Mouse (Mus musculus): Measurements from ENCODE around the gene Tifa. TPM values are rescaled to one million over a fixed set of nuclear protein-coding genes. Genes with fewer than 3 reads are reported as not detected.

The Tifa gene
- total and polyA plus RNA-seq, 2 experiments from 2014 or later, result 2.7 to 4.2 TPM

DNA sequence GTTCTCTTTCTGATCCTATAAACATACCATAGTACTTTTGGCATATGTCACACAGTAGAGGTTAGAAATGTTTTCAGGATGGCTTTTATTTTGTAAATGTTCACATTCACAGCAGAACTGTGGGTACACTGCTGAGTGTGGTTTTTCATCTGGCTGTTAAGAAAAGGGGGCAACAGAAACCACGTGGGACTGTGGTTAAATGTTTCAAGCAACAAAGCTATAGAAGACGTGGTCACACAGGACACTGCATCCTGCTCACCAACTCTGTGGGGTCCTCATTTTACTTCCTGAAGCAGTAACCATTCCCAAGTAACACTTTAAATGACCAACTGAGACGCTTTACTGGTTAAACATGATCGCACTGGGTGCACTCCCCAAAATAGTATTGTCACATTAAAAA, 72.9 kb downstream of the Tifa start:
- Histone ChIP-seq H3K36me3 (ENCODE audit: insufficient read depth) (no peaks in the 10 kb centered on the region), H3K27me3 (ENCODE audit: insufficient read depth, low read length) (no peaks in the 10 kb centered on the region), H3K27ac (ENCODE audit: low read depth, low read length) (no peak overlapping the region), H3K4me2 (ENCODE audit: low read depth) (no peak overlapping the region), H3K4me1 (ENCODE audit: insufficient read depth) (no peaks in the 10 kb centered on the region), H3K4me3 (ENCODE audit: low read depth, low read length) (no peak overlapping the region), H3K9me3 (ENCODE audit: low read length) (no peaks in the 10 kb centered on the region), H3K9ac (no peak overlapping the region)
- ATAC-seq (no peak), DNase-seq (no peak)
- WGBS, result 73% methylated on average over 4 of the region's 4 CpGs
- no peak for TF ChIP-seq CTCF (IDR thresholded peaks at IDR 0.05; ENCODE audit: low read depth)

DNA sequence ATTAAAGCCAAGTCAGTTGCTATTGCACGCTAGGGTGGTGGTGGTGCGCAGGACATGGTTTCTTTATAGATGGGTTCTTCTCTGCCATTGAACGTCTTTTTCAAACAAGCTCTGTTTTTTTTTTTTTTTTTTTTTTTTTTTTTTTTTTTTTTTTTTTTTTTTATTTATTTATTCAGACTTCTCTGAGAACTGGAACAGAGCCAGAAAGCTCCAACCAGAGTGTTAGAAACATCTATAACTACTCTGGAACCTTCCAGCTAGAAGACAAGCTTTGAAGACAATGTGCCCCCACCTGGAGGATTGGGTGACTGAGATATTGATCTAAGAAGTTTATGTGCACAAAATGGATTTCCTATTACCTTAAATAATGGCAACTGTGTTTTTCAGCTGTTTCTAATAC, 74.0 kb downstream of the Tifa start:
- Histone ChIP-seq H3K4me1 (ENCODE audit: insufficient read depth) (no peaks in the 10 kb centered on the region), H3K27ac (ENCODE audit: low read depth, low read length) (no peak overlapping the region), H3K27me3 (ENCODE audit: insufficient read depth, low read length) (no peaks in the 10 kb centered on the region), H3K4me2 (ENCODE audit: low read depth) (no peak overlapping the region), H3K4me3 (ENCODE audit: low read depth, low read length) (no peak overlapping the region), H3K9me3 (ENCODE audit: low read length) (no peaks in the 10 kb centered on the region), H3K9ac (no peak overlapping the region), H3K36me3 (ENCODE audit: insufficient read depth) (no peaks in the 10 kb centered on the region)
- ATAC-seq, result no peak
- 33% methylated on average over 3 of the region's 3 CpGs for WGBS
- TF ChIP-seq CTCF (IDR thresholded peaks at IDR 0.05; ENCODE audit: low read depth), result no peak
- DNase-seq, result no peak

DNA sequence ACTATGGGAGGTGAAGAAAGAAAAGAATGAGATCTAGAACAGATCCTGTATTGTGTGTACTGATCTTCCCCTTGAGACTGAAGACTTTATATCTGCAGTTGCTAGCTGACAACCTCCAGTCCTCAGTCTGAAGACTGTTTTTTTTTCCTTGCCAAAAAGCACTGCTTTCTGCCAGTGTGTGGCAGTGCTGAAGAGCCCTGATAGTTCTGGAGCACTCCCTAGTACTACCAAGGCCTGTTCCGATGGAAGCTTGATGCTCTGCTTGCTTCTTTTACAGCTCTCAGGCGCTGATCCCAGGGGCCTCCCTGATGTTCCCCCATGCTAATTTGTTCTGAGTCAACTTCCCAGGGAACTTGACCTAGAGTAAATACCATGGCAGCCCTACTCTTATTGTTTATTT, 74.6 kb downstream of the Tifa start:
- no peaks in the 10 kb centered on the region for H3K36me3 ChIP-seq (ENCODE audit: insufficient read depth)
- H3K9ac ChIP-seq, result no peak overlapping the region
- DNase-seq (peak; percentile 10), ATAC-seq (peak; percentile 36; the same call in 1 of the 2 replicates)
- H3K4me3 ChIP-seq (ENCODE audit: low read depth, low read length), result no peak overlapping the region
- no peaks in the 10 kb centered on the region for H3K9me3 ChIP-seq (ENCODE audit: low read length)
- 43% methylated on average over 2 of the region's 2 CpGs for WGBS
- no peak overlapping the region for H3K27ac ChIP-seq (ENCODE audit: low read depth, low read length)
- H3K4me1 ChIP-seq (ENCODE audit: insufficient read depth), result no peaks in the 10 kb centered on the region
- H3K4me2 ChIP-seq (ENCODE audit: low read depth), result no peak overlapping the region
- TF ChIP-seq CTCF (IDR thresholded peaks at IDR 0.05; ENCODE audit: low read depth), result peak; percentile 34
- H3K27me3 ChIP-seq (ENCODE audit: insufficient read depth, low read length), result no peaks in the 10 kb centered on the region

DNA sequence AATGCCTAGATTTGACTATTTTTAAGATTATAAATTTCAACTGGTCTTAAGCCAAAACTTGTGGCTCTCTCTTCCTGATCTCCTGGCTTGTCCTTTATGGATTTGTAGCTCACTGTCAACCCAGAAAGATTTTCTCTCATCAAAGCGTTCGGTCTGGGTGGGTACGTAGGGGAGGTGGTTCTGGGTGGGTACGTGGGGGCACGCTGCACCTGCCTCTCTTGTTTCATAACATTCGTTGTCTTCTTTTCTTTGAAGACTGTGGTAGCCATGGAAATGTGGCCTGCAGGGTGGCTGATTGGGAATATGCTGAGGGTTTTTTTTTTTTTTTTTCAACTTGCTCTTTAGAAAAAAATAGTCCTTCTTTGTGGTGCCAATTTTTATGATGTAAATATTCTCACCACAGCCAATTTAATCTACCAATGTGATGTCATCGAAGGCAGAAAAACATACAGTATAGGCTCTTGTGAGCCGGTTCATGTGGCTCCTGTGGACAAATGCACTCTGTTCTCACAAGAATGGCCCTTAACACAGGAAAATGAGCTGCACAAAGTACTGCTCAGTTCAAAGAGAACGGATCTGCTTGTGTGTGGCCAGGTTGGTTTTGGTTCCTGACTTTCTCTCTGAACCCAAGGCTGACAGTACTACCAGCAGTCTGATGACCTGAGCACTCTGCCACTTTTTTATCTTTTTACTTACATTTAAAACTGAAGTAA, 78.6 kb downstream of the Tifa start:
- Histone ChIP-seq H3K36me3 (ENCODE audit: insufficient read depth) (no peaks in the 10 kb centered on the region), H3K4me2 (ENCODE audit: low read depth) (no peak overlapping the region), H3K27ac (ENCODE audit: low read depth, low read length) (0 out of 2 replicates have a peak overlapping the region, but pooled peaks have one; percentile 15), H3K4me1 (ENCODE audit: insufficient read depth) (no peaks in the 10 kb centered on the region), H3K9ac (no peak overlapping the region), H3K4me3 (ENCODE audit: low read depth, low read length) (no peak overlapping the region), H3K9me3 (ENCODE audit: low read length) (no peaks in the 10 kb centered on the region), H3K27me3 (ENCODE audit: insufficient read depth, low read length) (no peaks in the 10 kb centered on the region)
- DNase-seq, result peak; percentile 11
- ATAC-seq, result peak; percentile 55; the same call in 1 of the 2 replicates
- no peak for TF ChIP-seq CTCF (IDR thresholded peaks at IDR 0.05; ENCODE audit: low read depth)
- 20% methylated on average over 9 of the region's 9 CpGs for WGBS

DNA sequence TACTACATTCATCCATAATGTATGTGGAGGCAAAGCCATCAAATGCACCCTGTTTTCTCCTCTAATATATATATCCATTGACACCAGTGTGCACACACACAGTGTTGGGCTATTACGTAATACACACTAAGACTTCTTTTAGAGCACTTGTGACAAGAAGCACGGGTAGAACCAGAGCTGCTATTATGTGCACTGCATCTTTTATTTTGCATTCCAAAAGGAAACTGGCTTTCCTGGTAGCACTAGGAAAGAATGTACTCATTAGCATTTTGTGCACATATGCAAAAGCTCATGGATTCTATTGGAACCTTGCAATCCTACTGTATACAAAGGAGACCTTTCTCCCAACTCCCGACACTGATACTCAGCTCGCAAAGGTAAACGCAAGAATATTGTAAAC, 79.3 kb downstream of the Tifa start:
- H3K36me3 ChIP-seq (ENCODE audit: insufficient read depth), result no peaks in the 10 kb centered on the region
- 22% methylated on average over 5 of the region's 5 CpGs for WGBS
- no peak overlapping the region for H3K4me3 ChIP-seq (ENCODE audit: low read depth, low read length)
- no peak overlapping the region for H3K27ac ChIP-seq (ENCODE audit: low read depth, low read length)
- peak; percentile 72 for ATAC-seq
- H3K27me3 ChIP-seq (ENCODE audit: insufficient read depth, low read length), result no peaks in the 10 kb centered on the region
- TF ChIP-seq CTCF (IDR thresholded peaks at IDR 0.05; ENCODE audit: low read depth), result no peak
- no peak overlapping the region for H3K4me2 ChIP-seq (ENCODE audit: low read depth)
- peak; percentile 34 for DNase-seq
- H3K9ac ChIP-seq, result no peak overlapping the region
- no peaks in the 10 kb centered on the region for H3K4me1 ChIP-seq (ENCODE audit: insufficient read depth)
- H3K9me3 ChIP-seq (ENCODE audit: low read length), result no peaks in the 10 kb centered on the region

DNA sequence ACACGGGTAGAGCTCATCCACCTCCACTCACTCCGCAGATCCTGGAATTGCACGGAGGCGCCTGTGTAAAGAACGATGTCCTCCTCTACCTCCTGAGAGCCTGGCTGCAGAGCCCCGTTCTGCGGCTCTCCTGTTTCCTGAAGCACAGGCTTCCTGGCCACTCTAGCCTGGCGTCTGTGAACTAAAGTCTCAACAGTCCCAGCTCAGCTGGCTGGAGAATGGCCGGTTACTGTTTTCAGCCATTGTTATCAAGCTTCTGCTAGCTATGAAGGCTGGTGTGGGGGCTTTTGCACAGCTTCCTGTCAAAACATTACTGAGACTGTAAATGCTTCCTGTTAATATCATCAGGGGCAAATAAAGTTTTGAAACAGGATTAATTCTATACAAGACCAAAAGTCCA, 82.0 kb downstream of the Tifa start:
- no peak for DNase-seq
- Histone ChIP-seq H3K4me2 (ENCODE audit: low read depth) (no peak overlapping the region), H3K36me3 (ENCODE audit: insufficient read depth) (no peaks in the 10 kb centered on the region), H3K9ac (no peak overlapping the region), H3K4me3 (ENCODE audit: low read depth, low read length) (no peak overlapping the region), H3K27me3 (ENCODE audit: insufficient read depth, low read length) (no peaks in the 10 kb centered on the region), H3K4me1 (ENCODE audit: insufficient read depth) (no peaks in the 10 kb centered on the region), H3K27ac (ENCODE audit: low read depth, low read length) (no peak overlapping the region), H3K9me3 (ENCODE audit: low read length) (no peaks in the 10 kb centered on the region)
- no peak for TF ChIP-seq CTCF (IDR thresholded peaks at IDR 0.05; ENCODE audit: low read depth)
- ATAC-seq, result no peak
- 87% methylated on average over 9 of the region's 9 CpGs for WGBS

DNA sequence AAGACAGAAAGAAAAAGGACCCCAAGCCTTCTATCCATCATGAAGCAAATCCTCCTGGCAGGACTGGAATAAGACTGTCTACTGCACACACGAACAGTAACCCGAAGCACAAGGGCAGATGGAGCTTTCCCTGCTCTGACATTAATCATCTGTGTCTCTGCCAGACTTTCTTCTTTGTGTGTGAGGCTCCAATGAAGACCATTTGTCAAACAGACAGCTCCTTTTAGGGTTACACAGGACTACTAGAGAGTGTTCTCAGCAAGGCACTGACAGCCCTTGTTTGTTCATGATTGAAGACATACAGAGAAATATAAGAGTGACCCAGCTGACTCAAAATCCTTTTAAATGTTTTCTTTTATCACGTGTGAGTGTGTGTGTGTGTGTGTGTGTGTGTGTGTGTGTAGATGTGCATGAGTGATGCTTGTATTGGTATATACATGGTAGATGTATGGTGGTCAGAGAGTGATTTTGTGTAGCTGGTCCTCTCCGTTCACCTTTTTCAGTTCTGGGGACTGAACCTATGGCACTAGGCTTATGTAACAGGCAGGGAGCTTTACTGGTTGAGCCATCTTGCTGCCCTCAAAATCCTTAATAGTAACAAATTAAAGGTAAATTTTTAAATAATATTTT, 84.8 kb downstream of the Tifa start:
- peak; percentile 48 for ATAC-seq
- Histone ChIP-seq H3K27me3 (ENCODE audit: insufficient read depth, low read length) (no peaks in the 10 kb centered on the region), H3K4me2 (ENCODE audit: low read depth) (no peak overlapping the region), H3K9ac (no peak overlapping the region), H3K4me1 (ENCODE audit: insufficient read depth) (no peaks in the 10 kb centered on the region), H3K27ac (ENCODE audit: low read depth, low read length) (no peak overlapping the region), H3K9me3 (ENCODE audit: low read length) (no peaks in the 10 kb centered on the region), H3K4me3 (ENCODE audit: low read depth, low read length) (no peak overlapping the region), H3K36me3 (ENCODE audit: insufficient read depth) (no peaks in the 10 kb centered on the region)
- DNase-seq, result no peak
- WGBS, result 42% methylated on average over 4 of the region's 4 CpGs
- TF ChIP-seq CTCF (IDR thresholded peaks at IDR 0.05; ENCODE audit: low read depth), result no peak
